Mouse (Mus musculus): ENCODE measurements around the gene Mtss1l. TPM values are rescaled to one million over a fixed set of nuclear protein-coding genes. Genes with fewer than 3 reads are reported as not detected.

Mtss1l gene
- polyA plus RNA-seq, 1 experiment from 2014 or later, result 39.9 TPM

- Histone ChIP-seq H3K4me3 (ENCODE audit: low read depth, low read length) (no peak overlapping the region), H3K4me2 (no peak overlapping the region), H3K4me1 (ENCODE audit: insufficient read depth) (no peaks in the 10 kb centered on the region), H3K27ac (ENCODE audit: low read depth) (no peak overlapping the region), H3K36me3 (ENCODE audit: insufficient read depth) (peaks cover 95% of the 10 kb centered on the region), H3K9ac (no peak overlapping the region), H3K27me3 (ENCODE audit: insufficient read depth, low read length) (no peaks in the 10 kb centered on the region), H3K9me3 (ENCODE audit: low read depth, low read length) (no peaks in the 10 kb centered on the region)
- DNase-seq, result no peak
- 89% methylated on average over 8 of the region's 8 CpGs for WGBS
- no peak for ATAC-seq (ENCODE audit: insufficient read depth)
- TF ChIP-seq CTCF (IDR thresholded peaks at IDR 0.05; ENCODE audit: low read depth), result no peak
These were observed 11.8 kb downstream of the Mtss1l start for GRCm38 (mm10) chr8:110733036-110733435.

- no peaks in the 10 kb centered on the region for H3K27me3 ChIP-seq (ENCODE audit: insufficient read depth, low read length)
- no peak for TF ChIP-seq CTCF (IDR thresholded peaks at IDR 0.05; ENCODE audit: low read depth)
- H3K36me3 ChIP-seq (ENCODE audit: insufficient read depth), result peaks cover 72% of the 10 kb centered on the region
- no peaks in the 10 kb centered on the region for H3K9me3 ChIP-seq (ENCODE audit: low read depth, low read length)
- no peak overlapping the region for H3K4me3 ChIP-seq (ENCODE audit: low read depth, low read length)
- WGBS, result 92% methylated on average over 35 of the region's 35 CpGs
- DNase-seq, result no peak
- no peaks in the 10 kb centered on the region for H3K4me1 ChIP-seq (ENCODE audit: insufficient read depth)
- no peak overlapping the region for H3K9ac ChIP-seq
- no peak overlapping the region for H3K27ac ChIP-seq (ENCODE audit: low read depth)
- H3K4me2 ChIP-seq, result no peak overlapping the region
- no peak for ATAC-seq (ENCODE audit: insufficient read depth)
These were observed 17.4 kb downstream of the Mtss1l start for GRCm38 (mm10) chr8:110738591-110739195.

- Histone ChIP-seq H3K4me2 (no peak overlapping the region), H3K9ac (no peak overlapping the region), H3K36me3 (ENCODE audit: insufficient read depth) (peaks cover 53% of the 10 kb centered on the region), H3K4me3 (ENCODE audit: low read depth, low read length) (no peak overlapping the region), H3K9me3 (ENCODE audit: low read depth, low read length) (no peaks in the 10 kb centered on the region), H3K27ac (ENCODE audit: low read depth) (no peak overlapping the region), H3K4me1 (ENCODE audit: insufficient read depth) (no peaks in the 10 kb centered on the region), H3K27me3 (ENCODE audit: insufficient read depth, low read length) (no peaks in the 10 kb centered on the region)
- DNase-seq (no peak), ATAC-seq (ENCODE audit: insufficient read depth) (no peak)
- 80% methylated on average over 5 of the region's 5 CpGs for WGBS
- no peak for TF ChIP-seq CTCF (IDR thresholded peaks at IDR 0.05; ENCODE audit: low read depth)
These were observed 19.4 kb downstream of the Mtss1l start for GRCm38 (mm10) chr8:110740629-110741175.

DNA sequence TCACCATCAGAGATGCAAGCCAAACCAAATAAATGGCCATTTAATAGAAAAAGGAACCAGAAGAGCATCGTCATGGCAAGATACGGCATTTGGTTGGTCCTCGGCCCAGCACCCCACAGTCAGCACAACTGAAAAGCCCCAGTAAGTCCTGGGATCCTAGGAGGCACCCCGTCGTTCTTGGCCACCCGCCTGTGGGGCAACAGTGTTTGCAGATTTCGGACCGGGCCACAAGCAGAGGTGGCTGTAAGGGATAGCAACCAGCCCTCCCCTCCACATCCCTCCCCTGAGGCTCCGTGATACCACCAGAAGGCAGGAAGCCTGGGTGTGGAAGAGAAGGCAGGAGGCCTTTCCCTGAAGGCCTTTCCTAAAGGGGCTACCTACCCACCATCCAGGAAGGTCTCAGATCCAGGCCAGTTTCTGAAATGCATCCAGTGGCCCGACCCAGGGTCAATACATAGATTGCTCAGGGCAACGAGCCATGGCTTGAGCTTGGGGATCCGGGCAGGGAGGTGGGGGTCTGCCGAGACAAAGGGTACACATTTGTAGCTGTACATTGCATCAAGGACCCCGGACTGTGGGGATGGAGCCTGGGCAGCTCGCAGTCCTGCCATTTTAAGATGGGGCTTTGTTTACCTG lies 20.7 kb downstream of the Mtss1l start:
- no peak for TF ChIP-seq CTCF (IDR thresholded peaks at IDR 0.05; ENCODE audit: low read depth)
- DNase-seq (no peak), ATAC-seq (ENCODE audit: insufficient read depth) (no peak)
- H3K4me3 ChIP-seq (ENCODE audit: low read depth, low read length), result no peak overlapping the region
- H3K4me1 ChIP-seq (ENCODE audit: insufficient read depth), result no peaks in the 10 kb centered on the region
- H3K9me3 ChIP-seq (ENCODE audit: low read depth, low read length), result no peaks in the 10 kb centered on the region
- H3K4me2 ChIP-seq, result no peak overlapping the region
- H3K27ac ChIP-seq (ENCODE audit: low read depth), result no peak overlapping the region
- H3K9ac ChIP-seq, result no peak overlapping the region
- WGBS, result 71% methylated on average over 15 of the region's 15 CpGs
- H3K27me3 ChIP-seq (ENCODE audit: insufficient read depth, low read length), result no peaks in the 10 kb centered on the region
- H3K36me3 ChIP-seq (ENCODE audit: insufficient read depth), result peaks cover 44% of the 10 kb centered on the region

- H3K4me2 ChIP-seq, result no peak overlapping the region
- H3K36me3 ChIP-seq (ENCODE audit: insufficient read depth), result peaks cover 39% of the 10 kb centered on the region
- no peak for TF ChIP-seq CTCF (IDR thresholded peaks at IDR 0.05; ENCODE audit: low read depth)
- no peak overlapping the region for H3K9ac ChIP-seq
- H3K27me3 ChIP-seq (ENCODE audit: insufficient read depth, low read length), result no peaks in the 10 kb centered on the region
- H3K27ac ChIP-seq (ENCODE audit: low read depth), result no peak overlapping the region
- H3K4me3 ChIP-seq (ENCODE audit: low read depth, low read length), result no peak overlapping the region
- no peaks in the 10 kb centered on the region for H3K9me3 ChIP-seq (ENCODE audit: low read depth, low read length)
- H3K4me1 ChIP-seq (ENCODE audit: insufficient read depth), result no peaks in the 10 kb centered on the region
- DNase-seq, result no peak
- ATAC-seq (ENCODE audit: insufficient read depth), result no peak
- 83% methylated on average over 5 of the region's 5 CpGs for WGBS
These were observed 21.2 kb downstream of the Mtss1l start for GRCm38 (mm10) chr8:110742452-110742818.

GRCm38 (mm10) chr8:110745162-110745561 lies 23.9 kb downstream of the Mtss1l start:
- 94% methylated on average over 10 of the region's 10 CpGs for WGBS
- no peaks in the 10 kb centered on the region for H3K4me1 ChIP-seq (ENCODE audit: insufficient read depth)

GRCm38 (mm10) chr8:110746661-110747060 lies 25.4 kb downstream of the Mtss1l start:
- TF ChIP-seq CTCF (IDR thresholded peaks at IDR 0.05; ENCODE audit: low read depth), result no peak
- Histone ChIP-seq H3K4me2 (no peak overlapping the region), H3K36me3 (ENCODE audit: insufficient read depth) (no peaks in the 10 kb centered on the region), H3K4me3 (ENCODE audit: low read depth, low read length) (no peak overlapping the region), H3K4me1 (ENCODE audit: insufficient read depth) (no peaks in the 10 kb centered on the region), H3K9ac (no peak overlapping the region), H3K9me3 (ENCODE audit: low read depth, low read length) (no peaks in the 10 kb centered on the region), H3K27ac (ENCODE audit: low read depth) (no peak overlapping the region), H3K27me3 (ENCODE audit: insufficient read depth, low read length) (no peaks in the 10 kb centered on the region)
- DNase-seq (no peak), ATAC-seq (ENCODE audit: insufficient read depth) (no peak)
- 37% methylated on average over 9 of the region's 9 CpGs for WGBS

More at GRCm38 (mm10) chr8:110745162-110745561, 23.9 kb downstream of the Mtss1l start:
- Histone ChIP-seq H3K27ac (ENCODE audit: low read depth) (no peak overlapping the region), H3K4me3 (ENCODE audit: low read depth, low read length) (no peak overlapping the region), H3K27me3 (ENCODE audit: insufficient read depth, low read length) (no peaks in the 10 kb centered on the region), H3K36me3 (ENCODE audit: insufficient read depth) (peaks cover 12% of the 10 kb centered on the region), H3K4me2 (no peak overlapping the region), H3K9ac (no peak overlapping the region), H3K9me3 (ENCODE audit: low read depth, low read length) (no peaks in the 10 kb centered on the region)
- TF ChIP-seq CTCF (IDR thresholded peaks at IDR 0.05; ENCODE audit: low read depth), result no peak
- DNase-seq (no peak), ATAC-seq (ENCODE audit: insufficient read depth) (no peak)

Measured in lung, embryonic 14.5 days (tissue).